Mouse (Mus musculus): Measurements from ENCODE around the gene Atf7ip. TPM values are rescaled to one million over a fixed set of nuclear protein-coding genes. Genes with fewer than 3 reads are reported as not detected.

The Atf7ip gene
- polyA plus RNA-seq, 1 experiment from 2014 or later: 33.5 TPM

DNA sequence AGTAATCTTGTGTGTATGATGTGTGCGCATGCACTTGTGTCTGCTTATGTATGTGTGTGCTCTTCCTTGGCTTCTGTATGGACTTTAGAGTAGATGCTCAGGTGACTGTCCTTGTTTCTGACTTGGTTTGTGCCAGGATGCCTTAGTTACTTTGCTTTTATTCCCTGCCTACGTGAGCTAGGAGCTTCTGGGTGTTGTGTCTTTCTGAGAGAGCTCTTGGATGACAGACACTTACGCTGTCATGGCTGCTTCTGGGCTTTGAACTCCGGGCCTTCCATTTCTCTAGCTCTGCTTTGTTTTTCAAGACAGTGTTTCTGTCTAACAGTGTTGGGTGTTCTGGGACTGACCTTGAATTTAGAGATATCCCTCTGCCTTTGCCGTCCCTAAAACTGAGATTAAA lies 16.7 kb downstream of the Atf7ip start:
- WGBS: 94% methylated on average over 5 of the region's 5 CpGs
- no peak for DNase-seq (ENCODE audit: low spot score)
- H3K36me3 ChIP-seq (ENCODE audit: control insufficient read depth, insufficient read depth, low read length): peaks cover 49% of the 10 kb centered on the region
- H3K4me1 ChIP-seq (ENCODE audit: control insufficient read depth, insufficient read depth, low read length): no peaks in the 10 kb centered on the region; the same call in 1 of the 2 replicates
- H3K27ac ChIP-seq (replicated peaks; ENCODE audit: low read depth, low read length): no peak overlapping the region
- no peaks in the 10 kb centered on the region for H3K27me3 ChIP-seq (replicated peaks; ENCODE audit: control insufficient read depth, insufficient read depth, low read length)
- H3K4me3 ChIP-seq (ENCODE audit: low read depth, low read length): no peak overlapping the region
- no peak for ATAC-seq (ENCODE audit: low read depth)
- no peak overlapping the region for H3K4me2 ChIP-seq (ENCODE audit: low read depth, low read length)
- H3K9me3 ChIP-seq (ENCODE audit: control insufficient read depth, low read length): peaks cover 33% of the 10 kb centered on the region
- no peak overlapping the region for H3K9ac ChIP-seq (ENCODE audit: low read depth, low read length)

DNA sequence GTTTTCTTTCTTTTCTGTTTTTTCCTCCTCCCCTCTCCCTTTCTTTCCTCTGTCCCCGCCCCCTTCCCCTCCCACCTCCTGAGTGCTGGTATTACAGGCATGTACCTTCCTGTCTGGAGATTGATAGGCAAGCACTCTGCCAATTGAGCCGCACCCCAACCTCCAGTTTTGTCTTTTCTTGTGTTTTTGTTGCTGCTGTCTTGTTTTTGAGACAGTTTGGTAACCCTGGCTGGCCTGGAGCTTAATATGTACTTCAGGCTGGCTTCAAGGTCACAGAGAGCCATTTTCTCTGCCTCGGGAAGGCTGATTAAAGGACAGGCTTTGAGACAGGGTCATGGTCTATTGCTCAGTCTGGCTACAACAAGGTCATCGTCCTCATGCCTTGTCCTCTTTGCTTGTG lies 18.8 kb downstream of the Atf7ip start:
- Histone ChIP-seq H3K9ac (ENCODE audit: low read depth, low read length) (no peak overlapping the region), H3K4me3 (ENCODE audit: low read depth, low read length) (no peak overlapping the region), H3K27ac (replicated peaks; ENCODE audit: low read depth, low read length) (no peak overlapping the region), H3K27me3 (replicated peaks; ENCODE audit: control insufficient read depth, insufficient read depth, low read length) (no peaks in the 10 kb centered on the region), H3K36me3 (ENCODE audit: control insufficient read depth, insufficient read depth, low read length) (peaks cover 49% of the 10 kb centered on the region), H3K4me1 (ENCODE audit: control insufficient read depth, insufficient read depth, low read length) (peaks cover 3% of the 10 kb centered on the region; the same call in 1 of the 2 replicates), H3K4me2 (ENCODE audit: low read depth, low read length) (no peak overlapping the region), H3K9me3 (ENCODE audit: control insufficient read depth, low read length) (peaks cover 33% of the 10 kb centered on the region)
- 88% methylated on average over 4 of the region's 4 CpGs for WGBS
- no peak for DNase-seq (ENCODE audit: low spot score)
- no peak for ATAC-seq (ENCODE audit: low read depth)

DNA sequence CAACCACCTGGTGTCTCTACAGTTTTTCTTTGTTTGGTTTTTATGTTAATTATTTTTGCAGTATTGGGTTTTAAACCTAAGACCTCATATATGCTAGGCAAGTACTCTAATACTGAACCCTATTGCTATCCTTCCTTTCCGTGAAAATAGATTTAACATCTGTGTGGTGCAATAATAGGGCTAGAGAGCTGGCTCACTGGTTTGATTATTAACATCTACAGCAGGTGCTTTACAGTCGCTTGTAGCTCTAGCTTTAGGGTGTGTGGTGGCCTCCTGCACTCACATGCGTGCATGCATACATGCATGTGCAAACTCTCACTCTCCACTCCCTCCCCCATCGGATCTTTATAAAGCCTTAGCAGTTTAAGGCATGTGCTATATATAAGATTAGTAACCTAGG lies 19.6 kb downstream of the Atf7ip start:
- H3K27me3 ChIP-seq (replicated peaks; ENCODE audit: control insufficient read depth, insufficient read depth, low read length): no peaks in the 10 kb centered on the region
- 90% methylated on average over 4 of the region's 4 CpGs for WGBS
- no peak overlapping the region for H3K4me2 ChIP-seq (ENCODE audit: low read depth, low read length)
- H3K9ac ChIP-seq (ENCODE audit: low read depth, low read length): no peak overlapping the region
- H3K27ac ChIP-seq (replicated peaks; ENCODE audit: low read depth, low read length): no peak overlapping the region
- no peak overlapping the region for H3K4me3 ChIP-seq (ENCODE audit: low read depth, low read length)
- H3K9me3 ChIP-seq (ENCODE audit: control insufficient read depth, low read length): peaks cover 33% of the 10 kb centered on the region
- ATAC-seq (ENCODE audit: low read depth) (no peak), DNase-seq (ENCODE audit: low spot score) (no peak)
- H3K36me3 ChIP-seq (ENCODE audit: control insufficient read depth, insufficient read depth, low read length): peaks cover 49% of the 10 kb centered on the region
- H3K4me1 ChIP-seq (ENCODE audit: control insufficient read depth, insufficient read depth, low read length): peaks cover 3% of the 10 kb centered on the region; the same call in 1 of the 2 replicates

DNA sequence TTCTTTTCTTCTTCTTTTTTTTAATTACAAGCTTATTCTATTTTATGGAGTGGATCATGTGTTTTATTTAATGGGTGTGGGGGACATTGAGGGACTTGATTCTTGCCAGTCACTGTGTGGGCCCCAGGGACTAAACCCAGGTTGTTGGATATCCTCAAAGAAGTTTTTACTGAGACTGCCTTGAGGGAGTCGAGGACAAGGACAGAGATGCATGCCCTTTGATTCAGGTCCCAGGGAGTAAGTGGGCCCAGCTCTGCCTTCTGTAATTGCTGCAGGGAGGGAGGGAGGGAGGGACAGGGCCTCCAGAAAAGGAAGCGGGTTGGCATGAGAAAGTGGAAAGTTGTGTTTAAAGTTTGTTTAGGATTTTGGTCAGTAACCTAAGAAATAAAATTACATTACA lies 23.2 kb downstream of the Atf7ip start:
- H3K4me1 ChIP-seq (ENCODE audit: control insufficient read depth, insufficient read depth, low read length): peaks cover 13% of the 10 kb centered on the region
- H3K27me3 ChIP-seq (replicated peaks; ENCODE audit: control insufficient read depth, insufficient read depth, low read length): no peaks in the 10 kb centered on the region
- H3K9ac ChIP-seq (ENCODE audit: low read depth, low read length): no peak overlapping the region
- WGBS: 35% methylated on average over 2 of the region's 2 CpGs
- H3K4me2 ChIP-seq (ENCODE audit: low read depth, low read length): no peak overlapping the region
- ATAC-seq (ENCODE audit: low read depth): no peak
- H3K27ac ChIP-seq (replicated peaks; ENCODE audit: low read depth, low read length): peak overlapping the region; percentile 48; the same call in 1 of the 2 replicates
- peaks cover 26% of the 10 kb centered on the region for H3K36me3 ChIP-seq (ENCODE audit: control insufficient read depth, insufficient read depth, low read length)
- H3K4me3 ChIP-seq (ENCODE audit: low read depth, low read length): no peak overlapping the region
- H3K9me3 ChIP-seq (ENCODE audit: control insufficient read depth, low read length): peaks cover 29% of the 10 kb centered on the region; the same call in 1 of the 2 replicates
- no peak for DNase-seq (ENCODE audit: low spot score)

DNA sequence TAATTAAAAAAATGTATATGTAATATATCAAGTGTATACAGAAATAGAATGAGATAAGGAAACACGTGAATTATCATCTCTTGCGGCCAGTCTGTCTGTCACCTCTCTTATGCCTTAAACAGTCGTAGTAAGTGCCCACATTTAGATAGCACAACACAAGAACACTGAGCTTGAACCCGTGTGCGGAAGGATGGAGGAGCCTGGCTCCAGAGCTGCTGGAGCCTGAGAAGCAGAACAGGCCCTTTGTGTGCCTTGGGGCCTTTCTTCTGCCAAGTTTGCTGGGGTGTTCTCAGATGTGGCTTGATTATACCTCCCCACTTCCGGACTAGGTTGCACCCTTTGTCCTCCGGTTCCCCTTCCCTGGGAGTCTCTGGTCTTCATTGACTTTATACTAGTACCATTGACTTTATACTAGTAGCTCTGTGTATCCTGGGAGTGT lies 25.8 kb downstream of the Atf7ip start:
- Histone ChIP-seq H3K9me3 (ENCODE audit: control insufficient read depth, low read length) (peaks cover 7% of the 10 kb centered on the region; the same call in 1 of the 2 replicates), H3K9ac (ENCODE audit: low read depth, low read length) (no peak overlapping the region), H3K4me3 (ENCODE audit: low read depth, low read length) (no peak overlapping the region), H3K4me1 (ENCODE audit: control insufficient read depth, insufficient read depth, low read length) (peaks cover 13% of the 10 kb centered on the region), H3K4me2 (ENCODE audit: low read depth, low read length) (no peak overlapping the region), H3K36me3 (ENCODE audit: control insufficient read depth, insufficient read depth, low read length) (0 out of 2 replicates have a peak, but pooled peaks cover 5% of the 10 kb centered on the region), H3K27me3 (replicated peaks; ENCODE audit: control insufficient read depth, insufficient read depth, low read length) (no peaks in the 10 kb centered on the region), H3K27ac (replicated peaks; ENCODE audit: low read depth, low read length) (peak overlapping the region; percentile 87)
- WGBS: 39% methylated on average over 7 of the region's 7 CpGs
- DNase-seq (ENCODE audit: low spot score) (peak; percentile 64), ATAC-seq (ENCODE audit: low read depth) (peak; percentile 27; the same call in 1 of the 2 replicates)

DNA sequence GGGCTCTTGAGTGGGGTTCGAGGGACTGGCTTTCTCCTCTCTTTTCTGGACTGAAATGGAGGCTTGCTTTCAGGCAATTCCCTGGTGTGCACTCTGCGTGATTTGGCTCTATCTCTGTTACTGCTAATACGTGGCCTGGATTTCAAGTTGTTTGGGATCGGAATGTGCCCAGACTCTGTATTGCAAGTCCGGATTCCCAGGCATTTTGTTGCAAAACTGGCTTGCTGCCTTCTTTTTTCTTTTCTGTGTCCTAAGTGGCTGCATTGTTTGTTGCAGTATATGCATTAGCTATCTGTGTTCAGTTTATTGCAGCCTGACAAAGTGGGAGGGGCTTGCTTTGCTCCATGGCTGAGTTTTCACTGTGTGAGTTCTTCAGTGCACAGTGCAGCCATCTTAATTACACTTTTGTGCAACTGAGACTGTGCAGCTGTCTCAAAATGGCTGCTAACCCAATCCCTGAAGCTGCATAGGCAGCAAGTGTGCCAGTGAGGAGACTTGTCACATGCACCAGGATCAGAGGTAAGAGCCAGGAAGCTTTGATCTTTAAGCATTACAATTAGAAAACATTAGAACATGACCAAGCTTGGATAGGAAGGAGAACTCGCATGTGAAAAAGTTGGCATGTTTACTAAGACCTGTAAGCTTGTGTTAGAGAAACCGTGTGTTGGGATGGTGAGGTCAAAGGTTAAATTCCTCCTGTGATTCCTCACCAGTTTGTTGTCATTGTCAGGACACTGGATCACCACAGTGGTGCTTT lies 26.7 kb downstream of the Atf7ip start:
- ATAC-seq (ENCODE audit: low read depth) (peak; percentile 93), DNase-seq (ENCODE audit: low spot score) (peak; percentile 95)
- Histone ChIP-seq H3K4me1 (ENCODE audit: control insufficient read depth, insufficient read depth, low read length) (peaks cover 13% of the 10 kb centered on the region), H3K27me3 (replicated peaks; ENCODE audit: control insufficient read depth, insufficient read depth, low read length) (no peaks in the 10 kb centered on the region), H3K27ac (replicated peaks; ENCODE audit: low read depth, low read length) (peak overlapping the region; percentile 87), H3K4me3 (ENCODE audit: low read depth, low read length) (peak overlapping the region; percentile 14), H3K4me2 (ENCODE audit: low read depth, low read length) (peak overlapping the region; percentile 46), H3K9me3 (ENCODE audit: control insufficient read depth, low read length) (no peaks in the 10 kb centered on the region), H3K9ac (ENCODE audit: low read depth, low read length) (no peak overlapping the region), H3K36me3 (ENCODE audit: control insufficient read depth, insufficient read depth, low read length) (peaks cover 10% of the 10 kb centered on the region)
- 13% methylated on average over 7 of the region's 7 CpGs for WGBS

DNA sequence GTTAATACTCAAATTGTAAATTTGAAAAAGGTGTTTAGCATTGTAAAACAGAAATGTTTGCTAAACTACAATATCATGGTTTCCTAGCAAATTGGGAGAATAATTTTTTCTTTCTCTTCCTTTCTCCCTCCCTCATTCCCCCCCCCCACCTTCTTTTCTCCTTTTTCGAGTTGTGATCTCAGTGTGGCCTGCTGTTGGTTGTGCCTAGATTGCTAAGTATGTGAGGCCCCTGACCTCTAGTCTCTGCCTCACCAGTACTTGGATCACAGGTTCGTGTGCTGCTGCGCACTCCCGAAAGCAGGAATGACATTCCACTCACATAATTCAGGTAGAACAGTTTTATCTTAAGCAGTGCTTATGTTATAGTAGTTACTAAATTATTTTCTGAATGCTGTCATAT lies 27.8 kb downstream of the Atf7ip start:
- peaks cover 13% of the 10 kb centered on the region for H3K36me3 ChIP-seq (ENCODE audit: control insufficient read depth, insufficient read depth, low read length)
- no peak overlapping the region for H3K4me3 ChIP-seq (ENCODE audit: low read depth, low read length)
- 64% methylated on average over 4 of the region's 4 CpGs for WGBS
- H3K9ac ChIP-seq (ENCODE audit: low read depth, low read length): no peak overlapping the region
- peaks cover 13% of the 10 kb centered on the region for H3K4me1 ChIP-seq (ENCODE audit: control insufficient read depth, insufficient read depth, low read length)
- H3K27ac ChIP-seq (replicated peaks; ENCODE audit: low read depth, low read length): no peak overlapping the region; the same call in 1 of the 2 replicates
- no peaks in the 10 kb centered on the region for H3K9me3 ChIP-seq (ENCODE audit: control insufficient read depth, low read length)
- ATAC-seq (ENCODE audit: low read depth) (no peak), DNase-seq (ENCODE audit: low spot score) (no peak)
- H3K4me2 ChIP-seq (ENCODE audit: low read depth, low read length): no peak overlapping the region
- H3K27me3 ChIP-seq (replicated peaks; ENCODE audit: control insufficient read depth, insufficient read depth, low read length): no peaks in the 10 kb centered on the region

DNA sequence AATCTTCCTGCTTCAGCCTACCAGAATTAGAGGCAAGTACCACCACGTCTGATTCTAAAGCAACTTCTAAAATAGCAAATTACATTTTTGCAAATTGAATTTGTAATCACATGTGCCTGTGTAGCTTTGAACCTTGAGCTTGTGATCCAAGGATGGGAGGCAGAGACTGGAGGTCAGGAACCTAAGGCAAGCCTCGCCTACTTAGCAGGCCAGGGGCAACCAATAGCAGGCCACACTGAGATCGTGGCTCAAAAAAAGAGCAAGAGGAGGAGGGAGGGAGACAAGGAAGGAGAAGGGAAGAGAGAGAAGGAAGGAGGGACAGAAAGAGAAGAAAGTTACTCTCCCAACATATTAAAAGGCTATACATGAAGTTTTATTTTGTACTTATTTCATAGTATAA lies 28.5 kb downstream of the Atf7ip start:
- H3K27me3 ChIP-seq (replicated peaks; ENCODE audit: control insufficient read depth, insufficient read depth, low read length): no peaks in the 10 kb centered on the region
- no peak overlapping the region; the same call in 1 of the 2 replicates for H3K27ac ChIP-seq (replicated peaks; ENCODE audit: low read depth, low read length)
- peaks cover 14% of the 10 kb centered on the region for H3K36me3 ChIP-seq (ENCODE audit: control insufficient read depth, insufficient read depth, low read length)
- no peaks in the 10 kb centered on the region for H3K9me3 ChIP-seq (ENCODE audit: control insufficient read depth, low read length)
- WGBS: 43% methylated on average over 3 of the region's 3 CpGs
- ATAC-seq (ENCODE audit: low read depth): no peak
- peaks cover 10% of the 10 kb centered on the region for H3K4me1 ChIP-seq (ENCODE audit: control insufficient read depth, insufficient read depth, low read length)
- no peak overlapping the region for H3K4me3 ChIP-seq (ENCODE audit: low read depth, low read length)
- no peak for DNase-seq (ENCODE audit: low spot score)
- H3K9ac ChIP-seq (ENCODE audit: low read depth, low read length): no peak overlapping the region
- H3K4me2 ChIP-seq (ENCODE audit: low read depth, low read length): no peak overlapping the region

DNA sequence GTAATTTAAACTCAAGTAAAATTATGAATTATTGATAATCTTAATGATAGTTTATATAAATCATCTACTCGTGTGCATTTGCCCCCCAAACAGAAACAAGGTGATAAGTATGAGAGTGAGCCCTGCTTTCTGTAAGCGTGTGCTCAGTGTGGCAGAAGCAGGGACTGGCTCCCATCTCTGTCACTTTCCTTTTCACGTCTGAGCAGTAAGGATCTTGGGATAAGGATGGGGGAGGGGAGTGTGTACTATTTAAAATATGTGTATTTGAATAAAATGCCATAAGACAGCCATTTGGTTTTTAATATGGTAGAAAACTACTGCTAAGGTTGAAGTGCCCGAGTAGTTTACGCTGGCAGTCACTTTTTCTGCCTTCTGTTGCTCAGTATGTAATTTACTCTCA lies 29.2 kb downstream of the Atf7ip start:
- WGBS: 58% methylated on average over 5 of the region's 5 CpGs
- H3K27ac ChIP-seq (replicated peaks; ENCODE audit: low read depth, low read length): no peak overlapping the region
- no peak overlapping the region for H3K9ac ChIP-seq (ENCODE audit: low read depth, low read length)
- H3K36me3 ChIP-seq (ENCODE audit: control insufficient read depth, insufficient read depth, low read length): peaks cover 22% of the 10 kb centered on the region
- ATAC-seq (ENCODE audit: low read depth) (no peak), DNase-seq (ENCODE audit: low spot score) (no peak)
- no peaks in the 10 kb centered on the region for H3K9me3 ChIP-seq (ENCODE audit: control insufficient read depth, low read length)
- H3K4me1 ChIP-seq (ENCODE audit: control insufficient read depth, insufficient read depth, low read length): peaks cover 10% of the 10 kb centered on the region
- no peak overlapping the region for H3K4me3 ChIP-seq (ENCODE audit: low read depth, low read length)
- H3K27me3 ChIP-seq (replicated peaks; ENCODE audit: control insufficient read depth, insufficient read depth, low read length): no peaks in the 10 kb centered on the region
- 0 out of 2 replicates have a peak overlapping the region, but pooled peaks have one; percentile 15 for H3K4me2 ChIP-seq (ENCODE audit: low read depth, low read length)

Measured in embryonic facial prominence, embryonic 14.5 days (tissue).